ENCODE assay signal across 8 mouse cellular contexts in the genomic region with DNA sequence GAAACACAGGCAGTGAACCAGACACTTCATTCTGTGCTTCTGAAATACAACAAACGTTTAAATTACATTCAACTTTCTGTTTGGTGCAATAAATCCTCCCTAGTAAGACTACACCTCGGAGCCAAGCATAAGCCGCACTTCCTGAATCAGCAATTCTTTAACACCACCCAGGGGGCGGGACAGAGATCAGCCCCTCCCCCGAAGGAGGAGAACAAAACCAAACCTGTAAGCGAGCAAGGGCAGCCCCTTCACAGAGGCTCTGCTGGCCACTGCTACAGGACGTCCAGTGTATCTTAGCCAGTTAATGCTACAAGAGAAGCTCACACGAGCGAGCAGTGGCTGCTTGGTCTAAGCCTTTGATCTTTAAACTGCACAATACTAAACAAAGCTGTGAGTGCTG. TPM values are rescaled to one million over a fixed set of nuclear protein-coding genes. Genes with fewer than 3 reads are reported as not detected.
DNase-seq lines count a peak whose midpoint lies in the region; ATAC-seq and TF ChIP-seq lines count a peak whose summit lies in the region.

No protein-coding gene starts in this region.

- peaks cover 34% of the 10 kb centered on the region for H3K4me1 ChIP-seq in embryonic facial prominence, embryonic 10.5 days
- H3K4me1 ChIP-seq in heart, postnatal 0 days (ENCODE audit: control insufficient read depth, insufficient read depth): peaks cover 48% of the 10 kb centered on the region
- H3K4me1 ChIP-seq in spleen, adult 2 months (ENCODE audit: control insufficient read depth, insufficient read depth, insufficient read length): no peaks in the 10 kb centered on the region

- peak; percentile 73 for ATAC-seq in heart, postnatal 0 days (ENCODE audit: insufficient read depth, low read depth)
- ATAC-seq in megakaryocyte, adult 5-6 weeks (ENCODE audit: poor library complexity, severe bottlenecking): peak; percentile 99

- TF ChIP-seq CTCF in heart, postnatal 0 days (IDR thresholded peaks at IDR 0.05; ENCODE audit: low read depth): no peak
- TF ChIP-seq CTCF in spleen, adult 2 months (IDR thresholded peaks at IDR 0.05; ENCODE audit: extremely low read depth, insufficient read depth, insufficient read length, insufficient replicate concordance): no peak

- H3K36me3 ChIP-seq in embryonic facial prominence, embryonic 10.5 days (replicated peaks): no peaks in the 10 kb centered on the region; the same call in 1 of the 2 replicates
- H3K36me3 ChIP-seq in heart, postnatal 0 days (replicated peaks; ENCODE audit: control insufficient read depth, insufficient read depth, low read length): no peaks in the 10 kb centered on the region
- no peaks in the 10 kb centered on the region for H3K36me3 ChIP-seq in spleen, adult 2 months (ENCODE audit: control insufficient read depth, insufficient read depth, low read length)

- peak overlapping the region; percentile 16; the same call in 1 of the 2 replicates for H3K27ac ChIP-seq in embryonic facial prominence, embryonic 10.5 days (replicated peaks)
- peak overlapping the region; percentile 57 for H3K27ac ChIP-seq in heart, postnatal 0 days (ENCODE audit: low read depth)
- no peak overlapping the region for H3K27ac ChIP-seq in spleen, adult 2 months (ENCODE audit: insufficient read depth, low read length)

- WGBS in embryonic facial prominence, embryonic 10.5 days: 6% methylated on average over 9 of the region's 9 CpGs
- 13% methylated on average over 9 of the region's 9 CpGs for WGBS in heart, postnatal 0 days
- WGBS in spleen, adult 2 months: 15% methylated on average over 9 of the region's 9 CpGs

- H3K9ac ChIP-seq in heart, postnatal 0 days (replicated peaks; ENCODE audit: low read depth, low read length): no peak overlapping the region

- no peak for TF ChIP-seq POLR2A in spleen, adult 2 months (IDR thresholded peaks at IDR 0.05; ENCODE audit: low read depth, low read length)

- TF ChIP-seq EP300 in heart, postnatal 0 days (IDR thresholded peaks at IDR 0.05; ENCODE audit: low read depth): no peak

- H3K9me3 ChIP-seq in embryonic facial prominence, embryonic 10.5 days: no peaks in the 10 kb centered on the region
- H3K9me3 ChIP-seq in heart, postnatal 0 days (replicated peaks; ENCODE audit: control insufficient read depth, low read length): no peaks in the 10 kb centered on the region

- H3K4me2 ChIP-seq in heart, postnatal 0 days (ENCODE audit: low read depth, low read length): peak overlapping the region; percentile 32

- DNase-seq in adrenal gland, adult (ENCODE audit: inconsistent age in 2 of 2, low spot score in 1 of 2): peak; percentile 75 to 91
- peak; percentile 70 for DNase-seq in embryonic facial prominence, embryonic 10.5 days (ENCODE audit: low spot score)
- DNase-seq in heart, postnatal 0 days (ENCODE audit: low spot score): peak; percentile 62
- peak; percentile 83 for DNase-seq in kidney, postnatal 14 days
- DNase-seq in spleen, adult 2 months (ENCODE audit: low read depth in 1 of 2, low spot score in 2 of 2): peak; percentile 9 to 24
- DNase-seq in layer of hippocampus, adult 8-10 months (ENCODE audit: low spot score in 2 of 2): no peak
- DNase-seq in frontal cortex, postnatal 10 days (ENCODE audit: low spot score in 2 of 2): no peak

- 0 out of 2 replicates have a peak overlapping the region, but pooled peaks have one; percentile 26 for H3K4me3 ChIP-seq in embryonic facial prominence, embryonic 10.5 days
- H3K4me3 ChIP-seq in heart, postnatal 0 days (ENCODE audit: low read depth, low read length): no peak overlapping the region
- no peak overlapping the region for H3K4me3 ChIP-seq in spleen, adult 2 months (ENCODE audit: extremely low read depth, insufficient read depth, insufficient read length)

- H3K27me3 ChIP-seq in embryonic facial prominence, embryonic 10.5 days (replicated peaks; ENCODE audit: low read depth, poor library complexity, severe bottlenecking): no peaks in the 10 kb centered on the region
- H3K27me3 ChIP-seq in heart, postnatal 0 days (ENCODE audit: control insufficient read depth, insufficient read depth, low read length): no peaks in the 10 kb centered on the region
- no peaks in the 10 kb centered on the region for H3K27me3 ChIP-seq in spleen, adult 2 months (ENCODE audit: control insufficient read depth, insufficient read depth, low read length)

RNA-seq across cellular contexts. Expression of a gene that starts 43.5 kb away (rescaled TPM):
- polyA plus RNA-seq in embryonic facial prominence, embryonic 10.5 days (2016; fragmentation: Nextera tagmentation; extraction: Ambion mirVana): 17.2 and 20.4 TPM in 2 replicates
- total RNA-seq in heart, postnatal 0 days (2014; rRNA removed; ENCODE audit: low replicate concordance): 24.2 and 30.0 TPM in 2 replicates
- 21.0 and 23.3 TPM in 2 replicates for polyA plus RNA-seq in heart, postnatal 0 days (2015; fragmentation: Nextera tagmentation; extraction: Ambion mirVana)
- total RNA-seq in megakaryocyte, adult 5-6 weeks (2015): 0.02 and 0.23 TPM in 2 replicates
- total RNA-seq in megakaryocyte, adult 5-6 weeks (2017): 0.04 and 0.15 TPM in 2 replicates
- 3.8 and 4.6 TPM in 2 replicates for polyA plus RNA-seq in spleen, adult 2 months (2012; rRNA removed)
- 10 to 100 TPM; 67.6 to 75.5 (median 72.2) TPM for total RNA-seq in layer of hippocampus, adult 8-10 months (2022)

Comparison
In these comparisons a context has a peak if more than half of its experiments do, and no peak if none do; other contexts are left out.
1. DNase-seq: peak in adrenal gland, adult (2 of 2), embryonic facial prominence, embryonic 10.5 days (single experiment), heart, postnatal 0 days (single experiment), kidney, postnatal 14 days (single experiment) and spleen, adult 2 months (2 of 2); none in layer of hippocampus, adult 8-10 months (0 of 2) and frontal cortex, postnatal 10 days (0 of 2).
2. RNA of a gene that starts 43.5 kb away (total RNA-seq): 67.6 to 75.5 TPM in layer of hippocampus, adult 8-10 months and 24.2 to 30.0 TPM in heart, postnatal 0 days; 0.02 to 0.23 TPM in megakaryocyte, adult 5-6 weeks; every median in the first group is over 10 times any median in the second.